Mouse (Mus musculus): Measurements from ENCODE around the gene Tnpo1.

GRCm38 (mm10) chr13:98945381-98945780 is 19.2 kb upstream of the Tnpo1 start:
- TF ChIP-seq CTCF (IDR thresholded peaks at IDR 0.05; ENCODE audit: low read depth), result no peak
- no peak for TF ChIP-seq EP300 (IDR thresholded peaks at IDR 0.05; ENCODE audit: low read depth)
